Mouse (Mus musculus) forebrain, postnatal 0 days (tissue): ENCODE results near the gene Atg14. TPM values are rescaled to one million over a fixed set of nuclear protein-coding genes. Genes with fewer than 3 reads are reported as not detected.

ENCODE experiments used
- ATAC-seq: fragments of 200-750 bp; cut with Nextera tagmentation; 2 replicates; pipeline ENCODE4 v1.8.0; 2017; ENCODE audit warnings: mild to moderate bottlenecking, moderate library complexity
- DNase-seq: peaks from one replicate; pipeline ENCODE4 v3.0.0-alpha.2; 2015
- H3K27ac ChIP-seq: fragments of 300-500 bp; sonication (generic); 2 replicates; pipeline ENCODE4 v1.5.1; 2014; ENCODE audit warnings: low read depth, mild to moderate bottlenecking, antibody characterized with exemption, low read length, moderate library complexity, mixed read lengths
- H3K27me3 ChIP-seq: fragments of 300-500 bp; sonication (generic); 2 replicates; pipeline ENCODE4 v1.6.1; 2014; ENCODE audit warnings: mild to moderate bottlenecking, low read length, mixed read lengths; ENCODE audit not compliant: insufficient read depth
- H3K36me3 ChIP-seq: fragments of 300-500 bp; sonication (generic); 2 replicates; pipeline ENCODE4 v1.6.1; 2014; ENCODE audit warnings: mild to moderate bottlenecking, moderate library complexity; ENCODE audit not compliant: insufficient read depth
- H3K4me1 ChIP-seq: fragments of 300-500 bp; sonication (generic); 2 replicates; pipeline ENCODE4 v1.6.1; 2014; ENCODE audit warnings: antibody characterized with exemption; ENCODE audit not compliant: insufficient read depth
- H3K4me2 ChIP-seq: fragments of 300-500 bp; sonication (generic); 2 replicates; pipeline ENCODE4 v1.6.1; 2014; ENCODE audit warnings: low read depth, mild to moderate bottlenecking, moderate library complexity
- H3K4me3 ChIP-seq: fragments of 300-500 bp; sonication (generic); 2 replicates; pipeline ENCODE4 v1.5.1; 2014; ENCODE audit warnings: low read depth, low read length, mixed read lengths
- H3K9ac ChIP-seq: fragments of 300-500 bp; sonication (generic); 2 replicates; pipeline ENCODE4 v1.6.1; 2014; ENCODE audit warnings: mild to moderate bottlenecking
- H3K9me3 ChIP-seq: fragments of 300-500 bp; sonication (generic); 2 replicates; pipeline ENCODE4 v1.6.1; 2016; ENCODE audit warnings: low read length
- CTCF ChIP-seq: sonication (generic); IDR thresholded peaks from 2 replicates; pipeline ENCODE4 v1.5.1; 2016; ENCODE audit warnings: antibody characterized with exemption, control low read depth, low read depth
- WGBS: fragments of 180-500 bp; shearing (Covaris S2); extraction: QIAGEN DNeasy Blood & Tissue Kit; methylation state at CpG from one replicate; pipeline ENCODE4 v1.1.7; 2014; 5-methylcytosine and 5-hydroxymethylcytosine counted together
- polyA plus RNA-seq: library from polyadenylated mRNA; unstranded; fragments of >200 nt; fragmentation: Nextera tagmentation; extraction: Ambion mirVana; gene quantifications from 2 replicates; pipeline ENCODE4 v1.2.1, GENCODE M21; 2015
- total RNA-seq: library from RNA; depleted of rRNA; stranded (reverse); fragments of >200 nt; gene quantifications from 2 replicates; pipeline ENCODE4 v1.2.3, GENCODE M21; 2014

The Atg14 gene
- total and polyA plus RNA-seq, 2 experiments from 2014 or later, result 8.1 to 22.0 TPM

GRCm38 (mm10) chr14:47584346-47584745, 13.9 kb upstream of the Atg14 start:
- Histone ChIP-seq H3K9ac (no peak overlapping the region), H3K4me2 (no peak overlapping the region), H3K27ac (no peak overlapping the region), H3K27me3 (no peaks in the 10 kb centered on the region), H3K4me3 (no peak overlapping the region), H3K36me3 (no peaks in the 10 kb centered on the region), H3K4me1 (no peaks in the 10 kb centered on the region), H3K9me3 (no peaks in the 10 kb centered on the region)
- DNase-seq (no peak), ATAC-seq (no peak)
- no peak for TF ChIP-seq CTCF

GRCm38 (mm10) chr14:47581681-47582080, 11.2 kb upstream of the Atg14 start:
- Histone ChIP-seq H3K9ac (no peak overlapping the region), H3K4me2 (no peak overlapping the region), H3K4me3 (no peak overlapping the region), H3K4me1 (no peaks in the 10 kb centered on the region), H3K27me3 (no peaks in the 10 kb centered on the region), H3K9me3 (no peaks in the 10 kb centered on the region), H3K36me3 (no peaks in the 10 kb centered on the region), H3K27ac (no peak overlapping the region)
- peak; percentile 10 for DNase-seq
- TF ChIP-seq CTCF, result peak; percentile 28
- WGBS, result 71% methylated on average over 2 of the region's 2 CpGs
- no peak for ATAC-seq

- Histone ChIP-seq H3K9me3 (no peaks in the 10 kb centered on the region), H3K27ac (no peak overlapping the region), H3K36me3 (no peaks in the 10 kb centered on the region), H3K4me3 (no peak overlapping the region), H3K27me3 (no peaks in the 10 kb centered on the region), H3K4me2 (no peak overlapping the region), H3K4me1 (no peaks in the 10 kb centered on the region), H3K9ac (no peak overlapping the region)
- DNase-seq (no peak), ATAC-seq (no peak)
- TF ChIP-seq CTCF, result no peak
- 54% methylated on average over 1 of the region's 1 CpGs for WGBS
Measured at GRCm38 (mm10) chr14:47581280-47581679, 10.8 kb upstream of the Atg14 start.

- DNase-seq (no peak), ATAC-seq (no peak)
- H3K9ac ChIP-seq, result no peak overlapping the region
- no peaks in the 10 kb centered on the region for H3K36me3 ChIP-seq
- no peak for TF ChIP-seq CTCF
- no peaks in the 10 kb centered on the region for H3K9me3 ChIP-seq
- no peak overlapping the region for H3K27ac ChIP-seq
- no peak overlapping the region for H3K4me2 ChIP-seq
- no peak overlapping the region for H3K4me3 ChIP-seq
- no peaks in the 10 kb centered on the region for H3K27me3 ChIP-seq
- WGBS, result 59% methylated on average over 2 of the region's 2 CpGs
- H3K4me1 ChIP-seq, result no peaks in the 10 kb centered on the region
Measured at GRCm38 (mm10) chr14:47578086-47578485, 7.6 kb upstream of the Atg14 start.

- no peak for TF ChIP-seq CTCF
- Histone ChIP-seq H3K36me3 (no peaks in the 10 kb centered on the region), H3K9ac (no peak overlapping the region), H3K9me3 (no peaks in the 10 kb centered on the region), H3K4me1 (no peaks in the 10 kb centered on the region), H3K4me3 (no peak overlapping the region), H3K4me2 (no peak overlapping the region), H3K27ac (no peak overlapping the region), H3K27me3 (no peaks in the 10 kb centered on the region)
- DNase-seq, result no peak
- no peak for ATAC-seq
- WGBS, result 61% methylated on average over 4 of the region's 4 CpGs
Measured at GRCm38 (mm10) chr14:47576687-47577086, 6.2 kb upstream of the Atg14 start.

- 71% methylated on average over 11 of the region's 11 CpGs for WGBS
- Histone ChIP-seq H3K27ac (no peak overlapping the region), H3K27me3 (no peaks in the 10 kb centered on the region), H3K36me3 (no peaks in the 10 kb centered on the region), H3K4me3 (no peak overlapping the region), H3K9me3 (no peaks in the 10 kb centered on the region), H3K4me1 (no peaks in the 10 kb centered on the region), H3K9ac (no peak overlapping the region), H3K4me2 (no peak overlapping the region)
- DNase-seq, result no peak
- ATAC-seq, result no peak
- TF ChIP-seq CTCF, result no peak
Measured at GRCm38 (mm10) chr14:47574721-47575120, 4.3 kb upstream of the Atg14 start.

- no peak for ATAC-seq
- H3K4me1 ChIP-seq, result peaks cover under 1% of the 10 kb centered on the region; the same call in 1 of the 2 replicates
- WGBS, result 81% methylated on average over 4 of the region's 4 CpGs
Measured at GRCm38 (mm10) chr14:47572707-47573106, 2.3 kb upstream of the Atg14 start.

More at GRCm38 (mm10) chr14:47572707-47573106, 2.3 kb upstream of the Atg14 start:
- Histone ChIP-seq H3K9ac (no peak overlapping the region), H3K4me2 (no peak overlapping the region), H3K27me3 (no peaks in the 10 kb centered on the region), H3K27ac (no peak overlapping the region), H3K36me3 (no peaks in the 10 kb centered on the region), H3K4me3 (no peak overlapping the region), H3K9me3 (no peaks in the 10 kb centered on the region)
- DNase-seq, result no peak
- no peak for TF ChIP-seq CTCF
